Mouse (Mus musculus) left cerebral cortex, postnatal 36 days (tissue): ENCODE measurements around the gene Trim21. TPM values are rescaled to one million over a fixed set of nuclear protein-coding genes. Genes with fewer than 3 reads are reported as not detected.

Source experiments
- DNase-seq, 2 experiments: peaks; one replicate each; pipeline ENCODE4 v3.0.0; 2021 to 2022; ENCODE audit warnings: low spot score in 2 of 2, mixed read lengths in 1 of 2
- intact Hi-C: fragments of 180-260 bp; cut with DNase I; formaldehyde crosslinking; loops from one replicate; pipeline ENCODE4 v1.15.1; 2025
- total RNA-seq, 2 experiments: library from RNA; stranded (reverse); gene quantifications; 2 replicates each; pipeline ENCODE4 v1.2.3; 2021

The Trim21 gene
- total RNA-seq, 2 experiments from 2014 or later = 2.0 to 4.3 TPM

DNA sequence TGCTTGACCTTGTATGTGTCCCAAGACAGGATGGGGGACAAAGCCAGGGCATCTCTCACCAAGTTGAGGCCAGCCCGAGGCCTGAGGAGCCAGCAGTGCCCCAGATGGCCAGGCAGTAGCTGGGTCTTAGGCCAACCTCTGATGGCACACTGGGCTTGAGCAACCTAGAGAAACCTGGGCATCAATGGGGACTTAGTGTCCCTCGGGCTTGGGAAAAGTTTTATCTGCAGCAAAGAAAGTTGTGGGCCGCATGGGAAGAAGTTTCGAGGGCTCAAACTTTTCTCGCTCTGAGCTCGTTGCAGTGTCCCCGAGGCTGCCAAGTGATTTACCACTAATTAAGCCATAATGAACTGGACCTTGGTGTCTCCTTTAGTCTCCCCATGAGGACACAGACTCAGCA is 55.6 kb downstream of the Trim21 start:
- intact Hi-C loops = loop anchor here (5.0 to 10.0 kb wide), 2 partner anchors 185 to 1363 kb away; partner anchors contain the start of gene Olfr557
- no peak for DNase-seq

DNA sequence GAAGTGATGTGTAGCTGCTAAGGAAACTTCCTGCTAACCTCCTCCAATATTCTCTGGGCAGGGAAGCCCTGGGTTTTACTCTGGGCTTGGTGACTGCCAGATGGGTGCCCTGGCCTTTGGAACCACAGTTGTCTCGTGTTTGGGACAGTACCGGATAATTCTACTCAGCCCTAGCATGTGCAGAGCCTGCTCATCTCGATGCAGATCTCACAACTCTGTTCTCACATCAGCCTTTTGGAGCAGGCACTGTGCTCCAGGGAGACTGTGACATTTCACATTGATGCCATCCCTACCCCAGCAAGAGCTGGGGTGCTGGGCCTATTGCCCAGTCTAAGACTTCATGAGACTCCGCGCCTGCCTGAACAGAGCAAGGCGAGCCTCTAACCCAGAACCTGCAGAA is 56.6 kb downstream of the Trim21 start:
- no peak for DNase-seq
- intact Hi-C loops = no loop called here

- intact Hi-C loops = no loop called here
- no peak for DNase-seq
Observed at GRCm38 (mm10) chr7:102508066-102508465, 57.2 kb downstream of the Trim21 start.

Other genes with a start within 250 kb of the Trim21 start
- 10 to 100 TPM; 10.8 to 13.0 TPM for gene Rrm1, start 123.8 kb downstream of the Trim21 start, total RNA-seq
- not detected for gene Olfr543, start 83.8 kb downstream of the Trim21 start, total RNA-seq
- gene Olfr544, start 77.2 kb downstream of the Trim21 start, total RNA-seq = not detected
- gene Olfr545, start 65.9 kb downstream of the Trim21 start, total RNA-seq = not detected
- not detected for gene Olfr547, start 30.7 kb downstream of the Trim21 start, total RNA-seq
- gene Olfr548-ps1, start 24.6 kb downstream of the Trim21 start, total RNA-seq = not detected
- gene Olfr549, start 15.6 kb downstream of the Trim21 start, total RNA-seq = not detected
- gene Olfr550, start 6.0 kb upstream of the Trim21 start, total RNA-seq = under 1 TPM; 0.42 to 0.50 TPM
- not detected for gene Olfr551, start 26.4 kb upstream of the Trim21 start, total RNA-seq
- gene Olfr552, start 32.3 kb upstream of the Trim21 start, total RNA-seq = under 1 TPM in 1 of 2 experiments, not detected in 1; 0.27 TPM
- gene Olfr553, start 52.7 kb upstream of the Trim21 start, total RNA-seq = not detected
- gene Olfr554, start 72.9 kb upstream of the Trim21 start, total RNA-seq = not detected
- not detected for gene Olfr555, start 93.3 kb upstream of the Trim21 start, total RNA-seq
- not detected for gene Olfr556, start 99.4 kb upstream of the Trim21 start, total RNA-seq
- 1 to 10 TPM; 5.5 to 6.7 TPM for gene Trim68, start 121.8 kb upstream of the Trim21 start, total RNA-seq
- under 1 TPM in 1 of 2 experiments, not detected in 1; 0.25 TPM for gene Olfr557, start 130.4 kb upstream of the Trim21 start, total RNA-seq
- gene Olfr558, start 136.7 kb upstream of the Trim21 start, total RNA-seq = under 1 TPM; 0.12 to 0.29 TPM
- gene Olfr33, start 153.6 kb upstream of the Trim21 start, total RNA-seq = not detected
- gene Olfr559, start 162.0 kb upstream of the Trim21 start, total RNA-seq = not detected
- under 1 TPM; 0.27 to 0.54 TPM for gene Olfr560, start 193.9 kb upstream of the Trim21 start, total RNA-seq
- under 1 TPM; 0.72 to 0.77 TPM for gene Olfr78, start 194.0 kb upstream of the Trim21 start, total RNA-seq
- gene Olfr561, start 205.7 kb upstream of the Trim21 start, total RNA-seq = not detected
- not detected for gene Olfr564, start 238.0 kb upstream of the Trim21 start, total RNA-seq